Mouse (Mus musculus) small intestine, adult 10 weeks (tissue): ENCODE results near the gene Tmem159. TPM values are rescaled to one million over a fixed set of nuclear protein-coding genes. Genes with fewer than 3 reads are reported as not detected.

Experiments
- polyA plus RNA-seq: library from polyadenylated mRNA; stranded (reverse); fragments of 350-450 nt; fragmentation: Illumina TruSeq; extraction: RNeasy Lipid Tissue Mini Kit (QIAGEN cat#74804); gene quantifications from one replicate; pipeline ENCODE4 v1.2.3, GENCODE M21; 2014; ENCODE audit warnings: low replicate concordance

Tmem159 gene
- polyA plus RNA-seq = 17.7 TPM

DNA sequence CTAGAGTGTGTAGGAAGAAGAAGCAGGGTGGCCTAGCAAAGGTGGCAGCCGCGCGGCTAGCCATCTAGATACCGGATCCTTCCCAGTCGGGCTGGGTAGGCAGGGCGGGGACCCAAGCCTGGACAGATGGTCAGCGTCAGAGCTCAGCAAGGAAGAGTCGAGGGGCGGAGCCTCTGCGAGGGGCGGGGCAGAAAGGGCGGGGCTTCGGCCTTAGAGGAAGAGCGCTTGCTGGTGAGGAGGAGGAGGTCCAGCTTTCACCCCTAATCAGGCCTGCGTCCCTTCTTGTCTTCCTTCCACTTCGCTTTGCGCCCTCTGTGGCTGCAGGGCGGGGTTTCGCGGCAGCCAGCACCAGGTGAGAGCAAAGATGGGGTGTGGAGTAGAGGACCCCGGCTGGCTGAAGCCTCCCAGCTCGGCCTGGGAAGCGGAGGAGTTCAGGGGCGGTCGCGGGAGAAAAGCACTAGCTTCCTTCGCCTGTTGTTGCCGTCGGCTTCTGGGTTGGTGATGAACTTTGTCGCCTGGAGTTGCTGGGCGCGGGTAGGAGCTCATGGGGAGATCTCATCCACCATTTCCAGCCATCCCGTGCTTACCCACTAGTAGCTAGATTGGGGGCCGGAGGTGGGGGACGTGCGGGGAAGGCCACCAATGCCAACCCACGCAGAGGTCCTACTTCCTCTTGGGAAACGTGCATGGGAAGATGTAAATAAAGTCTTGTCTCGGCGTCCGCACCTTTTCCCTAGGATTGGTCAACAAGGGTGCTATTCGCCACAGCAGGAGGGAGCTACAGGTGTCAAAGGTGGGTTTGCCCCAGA, at the start of gene Tmem159:
Tmem159 (plus strand) TSS at position 190 of the 809 bp plus-strand sequence.

GRCm38 (mm10) chr7:120095180-120095579, 7.0 kb upstream of the Tmem159 start, which contains the start of gene Dnah3:
TSS of gene Dnah3 (minus strand) at chr7:120095280.

DNA sequence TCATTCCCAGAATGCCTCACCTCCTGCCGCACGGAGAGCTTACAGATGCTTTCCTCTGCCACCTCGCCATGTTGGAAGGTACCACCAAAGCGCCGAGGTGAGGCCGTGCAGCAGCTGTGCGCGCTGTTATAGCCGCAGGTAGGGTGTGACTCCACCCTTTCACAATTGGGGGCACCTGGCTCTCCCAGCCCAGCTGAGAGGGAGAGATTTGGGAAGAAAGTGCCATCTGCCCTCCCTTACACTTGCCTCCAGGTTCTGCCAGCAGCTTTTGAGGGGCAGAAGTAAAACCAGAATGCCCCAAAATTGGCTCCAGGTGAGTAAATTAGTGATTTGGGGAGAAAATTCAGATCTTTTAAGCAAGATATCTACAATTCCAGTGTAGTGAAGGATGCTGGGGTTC, 43.0 kb downstream of the Tmem159 start, which contains the start of gene Zp2:
Zp2 (minus strand) TSS at position 101 of the 400 bp plus-strand sequence.

Other genes starting within 250 kb of the Tmem159 start
- 12.7 TPM for gene Lyrm1, start 206.5 kb upstream of the Tmem159 start, polyA plus RNA-seq
- 10.8 TPM for gene Dcun1d3, start 206.1 kb upstream of the Tmem159 start, polyA plus RNA-seq
- not detected for gene Dnah3, start 7.1 kb upstream of the Tmem159 start, polyA plus RNA-seq
- gene Zp2, start 42.9 kb downstream of the Tmem159 start, polyA plus RNA-seq = 0.82 TPM
- 189 TPM for gene Anks4b, start 71.5 kb downstream of the Tmem159 start, polyA plus RNA-seq
- 1.9 TPM for gene Crym, start 99.8 kb downstream of the Tmem159 start, polyA plus RNA-seq
- gene Abca14, start 101.6 kb downstream of the Tmem159 start, polyA plus RNA-seq = 2.2 TPM
- not detected for gene Abca15, start 226.3 kb downstream of the Tmem159 start, polyA plus RNA-seq